Mouse (Mus musculus) liver, adult 2 months (tissue): Measurements from ENCODE around the gene Gm20388. TPM values are rescaled to one million over a fixed set of nuclear protein-coding genes. Genes with fewer than 3 reads are reported as not detected.

Experiments used
- DNase-seq: peaks from one replicate; pipeline ENCODE4 v3.0.0-alpha.2; 2011; ENCODE audit warnings: low read depth, low spot score; ENCODE audit errors: extremely low read depth
- H3K27ac ChIP-seq: fragments of 200-500 bp; replicated peaks from 2 replicates; pipeline ENCODE4 v1.5.1; 2012; ENCODE audit warnings: low read depth, mild to moderate bottlenecking, control low read depth, inconsistent platforms, low read length; ENCODE audit not compliant: insufficient read depth
- H3K27me3 ChIP-seq: fragments of 200-500 bp; 2 replicates; pipeline ENCODE4 v1.6.1; 2012; ENCODE audit warnings: mild to moderate bottlenecking, moderate library complexity, low read length, inconsistent platforms; ENCODE audit not compliant: control insufficient read depth, insufficient read depth
- H3K36me3 ChIP-seq: fragments of 200-500 bp; 2 replicates; pipeline ENCODE4 v1.6.1; 2012; ENCODE audit warnings: low read length, inconsistent platforms; ENCODE audit not compliant: control insufficient read depth, insufficient read depth
- H3K4me1 ChIP-seq: fragments of 200-500 bp; 2 replicates; pipeline ENCODE4 v1.6.1; 2011; ENCODE audit warnings: low read length; ENCODE audit not compliant: control insufficient read depth, insufficient read depth
- H3K4me3 ChIP-seq: fragments of 200-500 bp; 2 replicates; pipeline ENCODE4 v1.5.1; 2011; ENCODE audit warnings: low read depth, mild to moderate bottlenecking, control low read depth, low read length, moderate library complexity; ENCODE audit not compliant: insufficient read depth
- H3K79me2 ChIP-seq: fragments of 200-500 bp; 2 replicates; pipeline ENCODE4 v1.6.1; 2012; ENCODE audit warnings: inconsistent platforms, mild to moderate bottlenecking, low read length, moderate library complexity; ENCODE audit not compliant: control insufficient read depth, insufficient read depth
- H3K9ac ChIP-seq: fragments of 200-500 bp; 2 replicates; pipeline ENCODE4 v1.6.1; 2012; ENCODE audit warnings: low read depth, mild to moderate bottlenecking, control low read depth, inconsistent platforms, low read length
- CTCF ChIP-seq: fragments of 200-500 bp; IDR thresholded peaks from 2 replicates; pipeline ENCODE4 v1.5.1; 2011; ENCODE audit warnings: low read depth, low read length, control low read depth
- POLR2A ChIP-seq: fragments of 200-500 bp; IDR thresholded peaks from 2 replicates; pipeline ENCODE4 v1.6.1; 2011; ENCODE audit warnings: low read length, control low read depth; ENCODE audit not compliant: insufficient read depth; ENCODE audit errors: extremely low read depth
- WGBS: fragments of 180-500 bp; shearing (Covaris S2); methylation state at CpG from one replicate; pipeline ENCODE4 v1.1.7; 2018; 5-methylcytosine and 5-hydroxymethylcytosine counted together
- polyA plus RNA-seq: library from polyadenylated mRNA; depleted of rRNA; stranded (reverse); fragments of >200 nt; gene quantifications from 2 replicates; pipeline ENCODE4 v1.2.3, GENCODE M21; 2012
- total RNA-seq: library from RNA; depleted of rRNA; stranded (reverse); fragments of >200 nt; gene quantifications from 2 replicates; pipeline ENCODE4 v1.2.3, GENCODE M21; 2014

The Gm20388 gene
- total and polyA plus RNA-seq, 2 experiments: 6.4 to 19.9 TPM

GRCm38 (mm10) chr8:122427607-122428006 is 2517.0 kb downstream of the Gm20388 start:
- Histone ChIP-seq H3K79me2 (no peaks in the 10 kb centered on the region), H3K9ac (no peak overlapping the region), H3K4me3 (no peak overlapping the region), H3K27me3 (no peaks in the 10 kb centered on the region), H3K27ac (no peak overlapping the region), H3K36me3 (no peaks in the 10 kb centered on the region), H3K4me1 (no peaks in the 10 kb centered on the region)
- WGBS: 94% methylated on average over 7 of the region's 7 CpGs
- no peak for DNase-seq
- TF ChIP-seq POLR2A (no peak), CTCF (no peak)

GRCm38 (mm10) chr8:122428163-122428562 is 2517.5 kb downstream of the Gm20388 start:
- no peaks in the 10 kb centered on the region for H3K36me3 ChIP-seq
- WGBS: 87% methylated on average over 9 of the region's 9 CpGs
- H3K79me2 ChIP-seq: no peaks in the 10 kb centered on the region
- no peaks in the 10 kb centered on the region for H3K27me3 ChIP-seq
- no peak for TF ChIP-seq POLR2A
- no peak for TF ChIP-seq CTCF
- no peak for DNase-seq
- H3K9ac ChIP-seq: no peak overlapping the region
- H3K27ac ChIP-seq: no peak overlapping the region
- no peak overlapping the region for H3K4me3 ChIP-seq
- no peaks in the 10 kb centered on the region for H3K4me1 ChIP-seq

- no peak for TF ChIP-seq CTCF
- TF ChIP-seq POLR2A: no peak
- Histone ChIP-seq H3K36me3 (peaks cover 1% of the 10 kb centered on the region), H3K9ac (no peak overlapping the region), H3K79me2 (no peaks in the 10 kb centered on the region), H3K27me3 (no peaks in the 10 kb centered on the region), H3K4me1 (no peaks in the 10 kb centered on the region), H3K4me3 (no peak overlapping the region), H3K27ac (0 out of 2 replicates have a peak overlapping the region, but pooled peaks have one; percentile 7)
- 79% methylated on average over 10 of the region's 10 CpGs for WGBS
- DNase-seq: peak; percentile 38
Measured at GRCm38 (mm10) chr8:122430058-122430636, 2519.5 kb downstream of the Gm20388 start.

GRCm38 (mm10) chr8:122430646-122431045 is 2520.0 kb downstream of the Gm20388 start:
- Histone ChIP-seq H3K9ac (no peak overlapping the region), H3K79me2 (no peaks in the 10 kb centered on the region), H3K4me1 (no peaks in the 10 kb centered on the region), H3K27me3 (no peaks in the 10 kb centered on the region), H3K4me3 (no peak overlapping the region), H3K27ac (0 out of 2 replicates have a peak overlapping the region, but pooled peaks have one; percentile 7), H3K36me3 (peaks cover 1% of the 10 kb centered on the region)
- no peak for DNase-seq
- WGBS: 64% methylated on average over 3 of the region's 3 CpGs
- TF ChIP-seq CTCF (no peak), POLR2A (no peak)

- Histone ChIP-seq H3K4me3 (peak overlapping the region; percentile 77), H3K9ac (peak overlapping the region; percentile 86), H3K36me3 (peaks cover 9% of the 10 kb centered on the region), H3K27me3 (no peaks in the 10 kb centered on the region), H3K79me2 (no peaks in the 10 kb centered on the region), H3K4me1 (no peaks in the 10 kb centered on the region), H3K27ac (peak overlapping the region; percentile 53)
- no peak for TF ChIP-seq CTCF
- no peak for TF ChIP-seq POLR2A
- no peak for DNase-seq
- 50% methylated on average over 18 of the region's 18 CpGs for WGBS
Measured at GRCm38 (mm10) chr8:122431694-122432442, 2521.2 kb downstream of the Gm20388 start.
